Mouse (Mus musculus) gastrocnemius, adult 2 months (tissue): ENCODE measurements around the gene Szrd1. TPM values are rescaled to one million over a fixed set of nuclear protein-coding genes. Genes with fewer than 3 reads are reported as not detected.
"Not testable (repeated sequence)": the region's sequence is repeated elsewhere in the genome, so short reads cannot be mapped to it uniquely, and the experiment has no call there.

Source experiments
- DNase-seq: peaks from one replicate; pipeline ENCODE4 v3.0.0; 2022
- H3K27ac ChIP-seq: fragments of 200-600 bp; 2 replicates; pipeline ENCODE4 v1.8.1; 2022; ENCODE audit warnings: mild to moderate bottlenecking
- H3K4me3 ChIP-seq: fragments of 200-600 bp; 2 replicates; pipeline ENCODE4 v1.8.1; 2022; ENCODE audit warnings: mild to moderate bottlenecking, moderate library complexity
- CTCF ChIP-seq: fragments of 200-600 bp; IDR thresholded peaks from 2 replicates; pipeline ENCODE4 v1.8.1; 2022; ENCODE audit warnings: antibody characterized with exemption, mild to moderate bottlenecking, moderate library complexity
- intact Hi-C: fragments of 180-260 bp; cut with DNase I; formaldehyde crosslinking; loops from one replicate; pipeline ENCODE4 v1.15.1; 2025
- total RNA-seq, 2 experiments: library from RNA; stranded (reverse); gene quantifications; 2 replicates each; pipeline ENCODE4 v1.2.3; 2021

Szrd1 gene
- total RNA-seq, 2 experiments from 2014 or later: 146 to 163 TPM

- Histone ChIP-seq H3K4me3 (no peak overlapping the region), H3K27ac (no peak overlapping the region)
- no peak for TF ChIP-seq CTCF
- intact Hi-C loops: no loop called here
- DNase-seq: no peak
Observed at GRCm38 (mm10) chr4:141163729-141164128, 24.2 kb upstream of the Szrd1 start.

GRCm38 (mm10) chr4:141161699-141162208, 22.2 kb upstream of the Szrd1 start:
- TF ChIP-seq CTCF: no peak
- Histone ChIP-seq H3K4me3 (no peak overlapping the region), H3K27ac (no peak overlapping the region)
- no peak for DNase-seq
- intact Hi-C loops: no loop called here

- no peak for DNase-seq
- intact Hi-C loops: no loop called here
- no peak for TF ChIP-seq CTCF
- Histone ChIP-seq H3K27ac (no peak overlapping the region), H3K4me3 (no peak overlapping the region)
Observed at GRCm38 (mm10) chr4:141160193-141160592, 20.6 kb upstream of the Szrd1 start.

GRCm38 (mm10) chr4:141159666-141160065, 20.1 kb upstream of the Szrd1 start:
- no peak overlapping the region for H3K4me3 ChIP-seq
- TF ChIP-seq CTCF: no peak
- no peak for DNase-seq
- intact Hi-C loops: no loop called here
- H3K27ac ChIP-seq: no peak overlapping the region

GRCm38 (mm10) chr4:141159093-141159492, 19.5 kb upstream of the Szrd1 start:
- H3K4me3 ChIP-seq: no peak overlapping the region
- DNase-seq: no peak
- intact Hi-C loops: no loop called here
- 0 out of 2 replicates have a peak overlapping the region, but pooled peaks have one; percentile 16 for H3K27ac ChIP-seq
- TF ChIP-seq CTCF: no peak

- intact Hi-C loops: no loop called here
- DNase-seq: no peak
- no peak for TF ChIP-seq CTCF
- Histone ChIP-seq H3K4me3 (no peak overlapping the region), H3K27ac (0 out of 2 replicates have a peak overlapping the region, but pooled peaks have one; percentile 16)
Observed at GRCm38 (mm10) chr4:141158609-141159008, 19.0 kb upstream of the Szrd1 start.

- H3K4me3 ChIP-seq: no peak overlapping the region
- intact Hi-C loops: no loop called here
- no peak overlapping the region for H3K27ac ChIP-seq
- no peak for TF ChIP-seq CTCF
- no peak for DNase-seq
Observed at GRCm38 (mm10) chr4:141157485-141157884, 17.9 kb upstream of the Szrd1 start.

- intact Hi-C loops: loop anchor here (5.0 kb wide), 2 partner anchors 63 to 213 kb away; partner anchors contain the start of gene Rsg1
- TF ChIP-seq CTCF: no peak
- peak overlapping the region; percentile 98; the same call in 1 of the 2 replicates for H3K27ac ChIP-seq
- peak overlapping the region; percentile 100 for H3K4me3 ChIP-seq
- no peak for DNase-seq
Observed at GRCm38 (mm10) chr4:141149116-141149515, 9.5 kb upstream of the Szrd1 start.

- intact Hi-C loops: loop anchor here (5.0 kb wide), 2 partner anchors 64 to 214 kb away; partner anchors contain the start of gene Rsg1
- no peak for TF ChIP-seq CTCF
- DNase-seq: no peak
Observed at GRCm38 (mm10) chr4:141148009-141148801, 8.6 kb upstream of the Szrd1 start.

GRCm38 (mm10) chr4:141147112-141148008, 7.8 kb upstream of the Szrd1 start, which contains the start of gene Fbxo42:
Gene Fbxo42, plus strand, starts transcription at chr4:141147913.
- DNase-seq: peak; percentile 96
- H3K4me3 ChIP-seq: peak within 1 kb of the TSS; percentile 100
- TF ChIP-seq CTCF: peak; percentile 92
- peak within 1 kb of the TSS; percentile 98 for H3K27ac ChIP-seq
- intact Hi-C loops: loop anchor here (5.0 kb wide), 2 partner anchors 65 to 215 kb away; partner anchors contain the start of gene Rsg1

More at GRCm38 (mm10) chr4:141148009-141148801, 8.6 kb upstream of the Szrd1 start:
- peak overlapping the region; percentile 98 for H3K27ac ChIP-seq
- H3K4me3 ChIP-seq: peak overlapping the region; percentile 100

GRCm38 (mm10) chr4:141146491-141147033, 7.0 kb upstream of the Szrd1 start:
- H3K27ac ChIP-seq: no peak overlapping the region; the same call in 1 of the 2 replicates
- no peak for DNase-seq
- peak overlapping the region; percentile 100 for H3K4me3 ChIP-seq
- no peak for TF ChIP-seq CTCF
- intact Hi-C loops: loop anchor here (5.0 kb wide), 2 partner anchors 66 to 216 kb away; partner anchors contain the start of gene Rsg1

GRCm38 (mm10) chr4:141145124-141145523, 5.5 kb upstream of the Szrd1 start:
- not testable (repeated sequence) for H3K4me3 ChIP-seq, DNase-seq, H3K27ac ChIP-seq
- intact Hi-C loops: loop anchor here (5.0 kb wide), 2 partner anchors 67 to 217 kb away; partner anchors contain the start of gene Rsg1
